Mouse (Mus musculus) liver, postnatal 0 days (tissue): ENCODE measurements around the gene Slc22a5.

ENCODE experiments used
- CTCF ChIP-seq: sonication (generic); IDR thresholded peaks from 2 replicates; pipeline ENCODE4 v1.5.1; 2016; ENCODE audit warnings: antibody characterized with exemption, low read depth
- EP300 ChIP-seq: IDR thresholded peaks from 2 replicates; pipeline ENCODE4 v1.6.1; 2016; ENCODE audit warnings: antibody characterized with exemption, low read depth, mild to moderate bottlenecking

- TF ChIP-seq EP300 = no peak
- no peak for TF ChIP-seq CTCF
These were observed 38.3 kb upstream of the Slc22a5 start for GRCm38 (mm10) chr11:53929741-53930140.
